Mouse (Mus musculus): ENCODE data around the gene Ubtd1.

Gene Ubtd1

DNA sequence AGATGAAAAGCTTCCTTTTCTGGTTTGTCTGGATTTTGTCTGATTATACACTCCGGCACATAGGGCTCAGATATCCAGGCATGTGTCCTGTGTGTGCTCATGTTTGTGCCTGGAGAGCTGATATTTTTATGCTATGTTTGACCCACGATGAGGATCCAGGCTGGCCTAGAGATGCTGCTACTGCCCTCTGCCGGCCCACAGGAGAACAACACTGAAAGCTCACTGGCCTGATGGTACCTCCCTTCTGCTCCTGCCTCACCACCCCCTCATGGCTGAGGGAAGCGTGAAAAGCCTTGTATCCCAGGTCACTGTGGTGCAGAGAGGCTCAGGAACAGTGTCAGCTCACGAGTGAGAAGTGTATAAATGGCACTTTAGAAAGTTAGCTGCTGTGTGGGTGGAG is 44.6 kb downstream of the Ubtd1 start:
- DNase-seq, result peak; percentile 78

DNA sequence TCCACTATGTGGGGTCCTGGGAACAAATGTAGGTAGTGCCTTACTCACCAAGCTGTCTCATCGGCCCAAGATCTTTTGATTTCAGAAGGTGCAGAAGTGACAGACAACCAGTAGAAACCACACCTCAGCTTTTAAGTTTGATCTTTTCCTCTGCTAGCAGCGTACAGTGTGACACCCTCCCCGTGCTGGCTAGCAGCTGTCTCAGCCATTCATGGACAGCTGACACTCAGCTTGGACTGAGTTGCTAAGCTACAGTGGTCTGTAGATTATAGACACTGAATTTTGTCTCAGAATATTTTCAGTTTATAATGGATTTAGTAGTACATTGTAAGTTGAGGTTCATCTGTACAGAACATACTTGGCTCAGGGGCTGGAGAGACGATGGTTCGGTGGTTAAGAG is 49.5 kb downstream of the Ubtd1 start:
- no peak for DNase-seq

DNA sequence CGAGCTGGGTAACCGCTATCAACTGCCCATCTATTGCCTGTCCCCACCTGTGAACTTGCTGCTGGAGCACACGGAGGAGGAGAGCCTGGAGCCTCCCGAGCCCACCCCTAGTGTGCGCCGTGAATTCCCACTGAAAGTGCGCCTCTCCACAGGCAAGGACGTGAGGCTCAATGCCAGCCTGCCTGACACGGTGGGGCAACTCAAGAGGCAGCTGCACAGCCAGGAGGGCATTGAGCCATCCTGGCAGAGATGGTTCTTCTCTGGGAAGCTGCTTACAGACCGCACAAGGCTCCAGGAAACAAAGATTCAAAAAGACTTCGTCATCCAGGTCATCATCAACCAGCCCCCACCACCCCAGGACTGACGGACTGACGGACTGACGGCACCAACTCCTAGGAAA is 52.0 kb downstream of the Ubtd1 start:
- DNase-seq, result no peak

DNA sequence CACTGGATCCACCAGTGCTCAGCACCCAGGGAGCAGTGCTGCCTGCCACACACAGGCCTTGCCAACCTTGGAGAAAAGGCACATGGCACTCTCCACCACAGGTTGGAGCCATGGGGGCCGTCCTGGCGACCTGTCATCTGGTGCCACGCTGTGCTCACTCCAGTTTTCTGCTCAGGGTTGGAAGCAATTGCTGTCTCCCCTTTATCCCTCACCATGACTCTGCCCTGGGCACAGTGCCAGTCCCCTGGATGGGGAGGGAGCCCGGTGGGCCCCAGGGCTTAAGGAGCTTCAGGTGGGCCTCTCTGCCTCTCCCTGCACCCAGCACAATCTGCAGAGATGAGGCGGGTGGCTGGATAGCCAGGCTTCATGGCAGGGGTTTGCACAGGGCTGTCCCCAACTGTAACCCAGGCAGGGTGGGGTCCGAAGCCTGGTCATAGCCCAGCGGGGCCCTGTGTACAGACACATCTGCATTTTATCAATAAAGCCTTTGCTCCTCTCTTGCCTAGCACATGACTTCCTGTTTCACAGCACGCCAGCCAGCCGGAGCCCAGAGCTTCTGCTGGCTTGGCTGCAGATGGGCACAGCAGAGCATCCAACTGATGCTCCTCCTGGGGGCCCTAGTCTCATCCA is 52.7 kb downstream of the Ubtd1 start:
- no peak for DNase-seq

DNA sequence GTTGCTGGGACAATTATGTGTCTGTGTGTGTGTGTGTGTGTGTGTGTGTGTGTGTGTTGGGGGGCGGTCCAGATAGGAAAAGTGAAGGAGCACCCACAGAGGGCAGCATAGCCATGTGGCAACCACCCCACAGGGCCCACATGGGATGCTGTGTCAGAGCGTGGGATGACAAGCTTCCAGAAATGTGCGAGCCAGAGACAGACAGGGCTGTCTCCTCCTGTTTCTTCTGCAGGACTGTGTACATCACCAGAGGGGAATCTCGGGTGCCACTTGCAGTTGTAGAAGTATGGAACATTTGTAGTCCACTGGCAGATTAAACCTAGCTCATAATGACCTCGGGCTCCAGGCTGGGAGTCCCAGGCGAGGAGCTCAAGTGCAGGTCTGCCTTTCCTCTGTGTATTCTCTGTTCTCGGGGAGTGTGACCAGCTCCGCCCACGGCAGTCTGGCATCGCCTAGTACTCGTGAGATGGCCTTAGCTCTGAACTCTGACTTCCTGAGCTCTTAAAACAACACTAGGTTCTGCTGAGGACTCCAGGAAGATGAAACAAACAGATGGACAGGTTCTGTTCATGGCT is 53.4 kb downstream of the Ubtd1 start:
- peak; percentile 24 for DNase-seq

DNA sequence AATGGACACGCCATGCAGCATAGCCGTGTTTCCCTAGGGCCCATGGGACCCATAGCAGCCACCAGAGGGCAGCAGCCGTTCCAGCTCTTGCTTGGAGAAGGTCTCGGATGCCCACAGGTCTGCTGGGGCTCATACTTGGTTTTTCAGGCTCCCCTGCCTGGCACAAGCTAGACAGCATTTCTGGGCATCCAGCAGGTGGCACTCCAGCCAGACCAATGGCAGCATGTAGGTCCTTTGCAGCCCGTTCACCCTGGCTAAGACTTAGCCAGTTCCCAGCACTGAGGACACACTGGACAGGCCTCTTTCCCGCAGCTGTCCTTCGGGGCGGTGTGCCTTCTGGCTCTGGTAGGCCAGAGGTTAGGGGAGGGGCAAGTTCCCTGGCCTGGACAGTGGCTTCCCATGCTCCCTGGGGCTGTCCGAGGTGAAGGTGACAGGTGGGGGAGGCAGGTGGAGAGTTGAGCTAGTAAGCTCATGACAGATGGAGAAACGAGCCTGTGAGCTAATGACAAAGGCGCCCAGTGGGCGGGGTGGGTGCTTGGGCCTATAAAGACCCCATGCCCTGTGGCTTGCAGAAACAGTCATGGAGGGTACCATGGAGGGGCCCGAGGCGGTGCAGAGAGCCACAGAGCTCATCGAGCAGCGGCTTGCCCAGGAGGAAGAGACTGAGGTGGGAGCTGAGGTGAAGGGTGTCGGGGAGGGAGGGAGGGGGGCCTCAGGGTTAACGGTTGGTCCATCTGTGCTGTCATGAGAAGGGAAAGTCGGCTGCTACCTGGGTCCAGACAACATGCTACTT is 54.1 kb downstream of the Ubtd1 start, which contains the start of gene Ankrd2:
TSS of gene Ankrd2 (plus strand) at position 545 of the 793 bp plus-strand sequence.
- peak; percentile 87 for DNase-seq

DNA sequence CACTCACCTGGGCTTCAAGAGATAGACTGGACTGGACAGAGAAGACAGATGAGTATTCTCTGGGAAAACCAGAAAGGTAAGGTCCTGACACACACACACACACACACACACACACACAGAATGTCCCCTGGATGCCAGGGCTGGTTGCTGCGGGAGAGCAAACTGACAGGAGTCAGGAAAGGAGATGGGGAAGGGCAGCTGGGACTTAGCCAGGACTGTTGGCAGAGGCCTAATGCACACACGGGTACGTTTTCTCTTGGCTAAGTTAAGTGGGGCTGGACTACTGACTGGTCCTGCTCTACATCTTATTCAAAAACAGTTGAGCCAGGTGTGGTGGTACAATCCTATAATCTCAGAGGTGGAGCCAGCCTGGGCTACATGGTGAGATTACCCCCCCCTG is 54.8 kb downstream of the Ubtd1 start:
- no peak for DNase-seq

DNA sequence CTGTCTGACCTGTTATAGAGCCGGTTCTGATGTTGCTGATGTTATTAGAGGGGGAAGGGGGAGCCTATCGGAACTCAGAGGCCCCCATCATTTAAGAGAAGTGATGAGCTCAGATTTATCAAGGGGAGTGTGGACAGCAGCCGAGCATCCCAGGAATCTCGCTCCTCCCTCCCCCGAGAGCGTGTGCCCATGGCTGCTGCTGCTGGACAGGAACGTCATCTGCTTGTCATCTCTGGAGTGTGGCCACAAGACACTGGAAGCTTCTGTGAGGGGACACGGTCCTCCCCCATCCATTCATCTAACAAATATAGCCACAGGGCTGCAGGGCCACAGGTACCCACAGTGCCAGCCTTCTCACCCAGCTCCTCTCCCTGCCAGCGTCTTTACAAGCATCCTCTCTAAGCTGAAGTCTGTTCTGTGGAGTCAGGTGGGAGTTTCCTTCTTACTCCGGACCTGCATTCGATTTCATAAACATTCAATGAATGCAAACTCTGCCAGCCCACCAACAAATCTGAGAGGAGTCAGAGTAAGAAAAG is 55.7 kb downstream of the Ubtd1 start:
- no peak for DNase-seq

DNA sequence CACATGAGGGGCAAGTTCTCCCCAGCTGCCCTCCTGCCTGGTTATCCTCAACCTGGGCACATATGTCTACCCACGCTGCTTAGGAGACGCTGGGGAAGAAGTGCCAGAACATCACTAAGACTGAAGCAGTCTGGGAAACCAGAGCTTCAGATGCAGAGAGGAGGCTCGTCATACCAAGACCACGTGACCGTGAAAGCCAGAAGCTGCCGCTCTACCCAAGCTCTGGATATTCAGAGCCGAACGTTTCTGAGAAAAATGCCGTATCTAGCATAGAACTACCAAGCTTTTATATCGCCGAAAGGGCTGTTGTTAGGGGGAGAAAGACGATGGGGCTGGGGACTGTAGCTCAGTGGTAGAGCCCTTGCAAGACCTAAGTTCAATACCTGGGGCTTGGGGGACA is 56.7 kb downstream of the Ubtd1 start:
- no peak for DNase-seq

DNA sequence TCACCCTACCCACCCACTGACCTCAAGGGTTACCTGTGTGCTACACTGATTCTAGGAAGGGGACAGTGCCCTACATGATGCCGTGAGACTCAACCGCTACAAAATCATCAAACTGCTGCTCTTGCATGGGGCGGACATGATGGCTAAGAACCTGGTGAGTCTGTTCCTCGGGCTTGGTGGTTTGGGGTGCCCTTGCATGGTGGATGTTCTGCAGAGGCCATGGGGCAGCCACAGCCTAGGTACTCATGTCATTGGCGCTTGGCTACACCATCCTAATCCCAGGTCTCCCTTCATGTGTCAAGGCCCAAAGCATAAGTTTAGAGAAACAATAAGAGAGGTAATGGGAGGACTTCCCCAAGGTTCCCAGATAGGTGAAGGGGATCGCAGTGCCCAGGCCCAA is 62.4 kb downstream of the Ubtd1 start:
- no peak for DNase-seq

DNA sequence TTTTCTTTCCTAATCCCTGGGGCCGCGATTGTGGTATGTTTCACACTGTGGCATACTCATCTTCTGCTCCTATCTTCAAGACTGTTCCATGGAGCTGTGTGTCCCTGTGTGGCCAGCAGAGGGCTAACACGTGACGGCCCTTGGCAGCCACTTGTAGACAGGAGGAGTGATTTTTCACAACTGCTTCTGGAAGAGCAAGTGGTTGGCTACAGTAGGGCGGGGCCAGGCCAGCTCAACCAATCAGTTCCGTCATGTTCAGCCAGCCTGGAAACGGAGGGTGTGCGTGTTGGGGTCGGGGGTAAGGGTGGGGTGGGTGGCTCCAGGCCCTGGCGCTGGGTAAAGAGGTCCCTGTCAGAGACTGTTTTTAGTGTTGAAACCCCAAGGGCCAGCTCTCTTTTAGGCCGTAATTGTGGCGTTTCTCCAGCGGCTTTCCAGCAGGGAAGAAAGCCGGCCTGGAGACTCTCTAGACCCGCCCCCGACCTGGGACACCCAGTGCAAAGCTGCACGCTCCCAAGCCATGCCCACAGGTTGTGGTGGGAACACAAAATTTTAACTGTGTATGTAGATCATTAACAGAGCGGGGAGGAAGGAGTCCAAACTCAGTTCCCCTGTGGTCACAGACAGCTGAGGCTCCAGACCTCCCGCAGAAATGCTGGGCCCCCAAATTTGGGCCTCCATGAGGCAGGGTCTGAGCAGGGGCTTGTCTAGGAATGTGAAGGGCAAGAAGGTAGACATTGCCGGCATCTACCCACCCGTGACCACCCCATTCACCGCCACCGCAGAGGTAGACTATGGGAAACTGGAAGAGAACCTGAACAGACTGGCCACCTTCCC is 63.9 kb downstream of the Ubtd1 start, which contains the start of gene Hoga1:
TSS of gene Hoga1 (plus strand) at position 342 of the 834 bp plus-strand sequence.
- DNase-seq, result peak; percentile 86

DNA sequence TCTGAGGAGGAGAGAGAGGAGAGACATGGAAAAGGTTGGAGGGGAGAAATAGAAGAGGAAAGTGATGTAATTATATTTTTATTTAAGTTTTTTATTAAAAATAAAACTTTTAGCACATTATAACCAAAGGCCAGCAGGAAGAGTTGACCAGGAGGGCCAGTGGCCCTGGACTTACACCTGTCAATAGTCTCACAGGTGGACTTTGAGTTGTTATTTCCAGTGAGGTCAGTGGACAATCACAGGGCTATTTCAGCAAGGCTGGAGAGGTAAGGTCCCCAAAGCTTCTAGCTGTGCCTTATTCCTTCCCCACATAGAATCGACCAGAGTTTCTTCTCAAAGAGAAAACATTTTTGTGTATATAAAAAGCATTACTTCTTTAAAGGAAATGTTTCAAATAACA is 68.7 kb downstream of the Ubtd1 start:
- DNase-seq, result no peak

DNA sequence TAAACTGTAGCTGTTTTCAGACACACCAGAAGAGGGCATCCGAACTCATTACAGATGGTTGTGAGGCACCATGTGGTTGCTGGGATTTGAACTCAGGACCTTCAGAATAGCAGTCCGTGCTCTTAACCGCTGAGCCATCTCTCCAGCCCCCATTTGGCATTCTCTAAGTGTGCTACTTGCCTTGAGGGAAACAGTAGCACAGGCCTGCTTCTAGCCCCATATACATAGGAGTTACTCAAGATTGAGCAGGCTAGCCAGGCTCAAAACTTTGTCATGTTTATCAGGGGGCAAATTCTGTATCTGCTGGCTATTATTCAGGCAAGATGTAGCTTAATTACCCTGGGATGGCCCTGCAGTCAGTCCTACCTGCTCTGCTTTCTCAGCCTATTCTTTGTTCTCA is 69.8 kb downstream of the Ubtd1 start:
- no peak for DNase-seq

DNA sequence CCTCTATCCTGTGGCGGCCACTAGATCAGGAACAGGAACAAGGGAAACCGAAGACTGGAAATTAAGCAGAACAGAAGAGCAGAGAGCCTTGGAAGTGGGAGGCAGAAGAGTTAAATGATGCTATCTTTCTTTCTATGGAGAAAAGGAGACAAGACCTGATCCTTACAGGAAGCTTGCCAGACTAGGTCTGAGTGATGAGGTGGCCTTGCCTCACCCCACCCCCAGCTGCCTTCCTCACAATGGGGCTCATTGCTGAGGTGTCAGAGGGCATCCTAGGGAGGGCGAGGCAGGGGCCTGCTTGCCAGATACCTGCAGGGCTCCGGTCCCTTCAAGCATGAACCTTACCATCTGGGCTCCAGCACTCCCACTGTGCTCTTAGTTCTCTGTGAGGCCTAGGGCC is 70.4 kb downstream of the Ubtd1 start, which contains the start of gene 4933411K16Rik:
TSS of gene 4933411K16Rik (plus strand) at position 301 of the 400 bp plus-strand sequence.
- no peak for DNase-seq

DNA sequence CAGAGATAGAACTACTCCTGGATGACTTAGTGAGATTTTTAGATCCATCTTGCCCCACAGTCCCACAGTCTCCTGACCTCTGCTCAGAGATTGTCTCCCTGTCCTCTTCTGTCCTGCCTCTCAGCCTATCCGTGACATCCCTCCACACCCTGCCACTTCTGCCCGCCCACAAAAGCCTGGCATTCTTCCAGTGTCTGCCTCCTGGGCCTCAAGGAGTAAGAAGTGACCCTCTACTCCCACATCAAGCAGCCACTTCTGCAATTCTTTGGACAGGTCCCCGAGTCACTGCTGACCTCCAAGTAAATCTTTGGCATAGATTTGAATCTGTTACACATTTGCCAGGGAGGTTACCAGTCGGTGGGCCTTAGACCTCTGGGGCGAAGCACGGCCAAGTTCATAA is 72.7 kb downstream of the Ubtd1 start:
- DNase-seq, result no peak

DNA sequence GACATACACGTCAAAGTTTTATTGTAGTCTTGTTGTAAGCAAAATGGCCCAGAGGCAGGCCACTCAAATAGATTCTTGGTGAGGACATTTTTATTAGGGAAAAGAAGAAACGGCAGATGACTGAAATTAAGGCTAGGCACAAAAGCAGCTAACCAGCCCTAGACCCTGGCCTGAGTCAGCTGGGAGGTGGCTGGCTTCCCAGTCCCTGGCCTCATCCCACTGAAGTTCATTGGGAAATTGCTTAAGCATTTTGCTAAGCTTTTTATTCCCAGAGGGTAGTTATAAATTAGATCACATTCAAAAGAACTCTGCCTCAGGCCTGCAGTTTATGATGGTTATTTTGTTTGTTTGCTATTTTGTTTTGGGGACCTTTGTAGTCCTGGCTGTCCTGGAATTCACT is 74.3 kb downstream of the Ubtd1 start:
- no peak for DNase-seq

DNA sequence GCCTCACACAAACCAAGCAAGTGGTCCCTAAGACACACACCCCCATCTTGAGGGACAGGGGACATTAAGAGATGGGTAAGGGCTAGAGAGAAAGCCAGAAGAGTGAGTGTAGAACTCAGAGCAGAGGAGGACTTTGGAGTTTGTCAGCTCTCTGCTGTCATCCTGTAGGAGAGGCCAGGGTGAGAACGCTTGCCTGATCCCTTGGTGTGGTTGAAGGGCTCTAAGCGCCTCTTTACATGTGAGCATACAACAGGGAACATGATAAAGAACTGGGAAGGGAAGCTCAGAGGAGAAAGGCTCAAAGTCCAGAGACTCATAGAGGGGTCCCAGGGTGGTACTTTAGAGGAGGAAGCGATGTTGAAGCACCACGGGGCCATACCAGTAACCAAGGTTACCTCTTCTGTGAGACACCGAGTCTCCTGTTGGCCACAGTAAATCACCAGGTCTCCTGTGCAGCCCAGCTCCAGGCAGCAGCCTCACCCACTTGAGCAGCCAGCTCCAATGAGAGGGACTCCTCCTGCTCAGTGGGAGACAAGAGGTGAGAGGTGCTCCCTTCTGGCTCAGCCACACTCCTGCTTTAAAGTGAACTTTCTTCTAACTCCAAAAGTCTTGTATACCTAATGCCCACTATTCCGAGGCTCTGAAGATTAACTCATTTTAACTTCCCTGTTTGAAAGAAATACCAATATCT is 75.3 kb downstream of the Ubtd1 start:
- DNase-seq, result no peak

DNA sequence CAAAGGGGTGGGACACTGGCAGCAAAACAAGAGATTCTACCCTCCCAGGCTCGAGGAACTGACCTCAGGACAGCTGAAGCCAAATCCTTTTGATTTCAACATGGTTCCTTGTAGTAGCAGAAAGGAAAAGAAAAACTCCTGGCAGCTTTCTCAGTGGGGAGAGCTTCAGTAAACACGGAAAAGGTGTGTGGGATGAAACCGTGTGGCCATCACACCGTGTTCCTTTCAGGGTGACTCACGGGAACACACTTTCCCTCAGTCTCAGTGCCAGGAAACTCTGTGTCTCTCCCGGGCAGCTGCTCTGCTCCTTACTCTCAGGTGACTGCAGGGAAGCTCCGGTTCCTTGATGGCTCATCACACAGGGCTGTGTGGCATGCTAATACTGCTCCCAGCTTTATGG is 76.9 kb downstream of the Ubtd1 start:
- DNase-seq, result no peak

DNA sequence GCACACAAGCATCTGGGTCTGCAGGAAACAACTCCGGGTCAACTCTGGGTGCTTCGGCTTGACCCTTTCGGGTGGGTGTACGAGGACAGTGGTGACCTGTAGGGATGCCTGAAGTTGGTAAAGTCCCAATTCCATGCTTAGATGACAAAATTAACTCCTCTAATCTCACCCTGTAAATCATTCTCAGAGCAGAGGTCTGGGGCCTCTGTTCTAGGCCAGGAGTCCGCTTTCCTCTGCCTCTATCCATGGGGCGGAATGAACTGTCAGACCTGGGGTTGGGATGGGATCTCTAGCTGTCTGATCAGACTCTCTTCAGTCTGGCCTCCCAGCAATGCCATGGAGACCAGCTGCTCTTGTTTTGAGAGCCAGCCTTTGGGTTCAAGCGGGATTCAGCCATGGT is 79.9 kb downstream of the Ubtd1 start:
- DNase-seq, result no peak

DNA sequence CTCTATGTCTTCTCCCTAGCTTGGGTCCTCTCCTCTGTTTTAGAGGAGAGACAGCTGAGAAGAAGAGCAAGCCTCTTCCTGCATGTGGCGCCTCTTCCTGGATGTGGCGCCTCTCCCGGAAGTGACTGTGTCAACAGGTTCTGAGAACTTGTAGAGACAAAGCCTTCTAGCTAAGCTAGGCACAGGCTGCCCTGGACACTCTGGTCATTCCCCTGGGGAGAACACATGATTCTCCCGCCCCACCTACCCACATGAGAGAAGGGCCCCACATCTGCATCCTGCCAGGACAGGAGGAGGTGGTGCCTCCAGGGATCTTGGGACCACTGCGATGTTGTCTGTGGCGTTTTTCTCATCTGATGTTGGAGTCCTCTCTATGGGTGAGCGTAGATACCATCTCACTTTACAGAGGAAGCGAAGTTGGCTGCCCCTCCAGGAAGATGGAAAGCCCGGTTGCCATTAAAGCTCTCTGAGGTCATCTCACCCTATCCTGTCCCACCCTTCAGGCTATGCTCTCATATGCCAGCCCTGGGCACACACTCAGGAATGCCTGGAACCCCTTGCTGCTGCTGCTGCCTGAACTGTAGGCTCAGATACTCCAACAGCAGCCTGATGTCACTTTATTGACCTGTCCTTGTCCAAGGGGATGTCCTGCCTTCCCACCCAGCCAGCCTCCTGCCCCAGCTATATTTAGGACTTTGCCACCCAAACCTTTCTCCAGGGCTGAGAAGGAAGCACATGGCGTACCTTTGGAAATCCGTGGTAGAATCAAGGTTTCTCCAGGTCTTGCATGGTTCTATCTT is 87.1 kb downstream of the Ubtd1 start:
- no peak for DNase-seq

DNA sequence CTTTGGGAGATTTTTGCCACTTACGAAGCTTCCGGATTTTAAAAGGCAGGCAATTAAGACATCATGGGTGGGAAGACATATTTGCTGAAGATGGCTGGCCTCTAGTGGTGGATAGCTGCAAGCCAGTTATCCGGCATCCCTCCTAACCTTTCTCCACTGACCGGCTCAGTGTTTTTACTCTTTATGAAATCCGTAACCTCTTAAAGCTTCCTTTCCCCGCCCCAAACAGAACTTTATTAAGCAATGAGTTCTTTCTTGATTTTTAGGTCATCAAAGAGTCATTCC is 87.6 kb downstream of the Ubtd1 start:
- peak; percentile 34 for DNase-seq

DNA sequence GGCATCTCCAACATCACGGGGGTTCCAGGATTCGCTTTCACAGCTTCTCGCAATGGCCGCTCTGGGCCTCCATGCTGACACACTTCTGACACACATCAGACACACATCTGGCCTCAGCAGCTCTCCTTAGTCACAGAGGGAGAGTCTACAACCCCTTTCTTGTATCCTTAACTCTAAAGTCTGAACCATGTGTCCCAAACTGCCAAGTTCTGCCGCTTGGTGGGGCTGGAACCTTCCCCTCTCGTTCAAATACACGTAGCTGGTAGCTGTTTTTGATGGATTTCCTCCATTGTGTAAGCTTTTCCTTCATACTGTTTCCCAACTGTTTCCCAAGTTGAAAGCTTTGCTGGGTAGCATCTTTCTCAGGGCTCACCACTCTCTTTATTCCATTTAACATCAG is 89.7 kb downstream of the Ubtd1 start:
- DNase-seq, result no peak
